Mouse (Mus musculus): ENCODE results near the gene Dcaf17. TPM values are rescaled to one million over a fixed set of nuclear protein-coding genes. Genes with fewer than 3 reads are reported as not detected.

Gene Dcaf17
- polyA plus RNA-seq, 1 experiment: 7.6 TPM

DNA sequence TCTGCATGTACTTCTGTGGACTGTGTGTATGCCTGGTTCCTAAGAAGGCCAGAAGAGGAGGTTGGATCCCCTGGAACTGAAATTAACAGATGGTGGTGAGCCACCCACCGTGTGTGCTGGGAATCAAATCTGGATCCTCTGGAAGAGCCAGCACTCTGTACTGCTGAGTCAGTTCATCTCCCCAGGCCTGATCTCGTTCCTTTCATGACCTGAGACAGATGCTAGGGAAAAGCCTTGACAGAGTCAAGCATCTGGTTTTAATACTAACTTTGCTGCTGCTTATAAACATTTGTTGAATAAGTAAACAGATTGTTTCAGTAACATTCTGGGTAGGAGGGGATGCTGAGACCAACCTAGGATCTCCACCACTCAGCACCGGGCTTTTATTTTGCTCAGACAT, 53.4 kb downstream of the Dcaf17 start:
- TF ChIP-seq CTCF (IDR thresholded peaks at IDR 0.05; ENCODE audit: extremely low read depth, insufficient read depth, low read length) (no peak), POLR2A (IDR thresholded peaks at IDR 0.05; ENCODE audit: extremely low read depth, insufficient read depth, low read length) (no peak)
- no peak overlapping the region for H3K4me3 ChIP-seq (ENCODE audit: insufficient read depth, low read length)

DNA sequence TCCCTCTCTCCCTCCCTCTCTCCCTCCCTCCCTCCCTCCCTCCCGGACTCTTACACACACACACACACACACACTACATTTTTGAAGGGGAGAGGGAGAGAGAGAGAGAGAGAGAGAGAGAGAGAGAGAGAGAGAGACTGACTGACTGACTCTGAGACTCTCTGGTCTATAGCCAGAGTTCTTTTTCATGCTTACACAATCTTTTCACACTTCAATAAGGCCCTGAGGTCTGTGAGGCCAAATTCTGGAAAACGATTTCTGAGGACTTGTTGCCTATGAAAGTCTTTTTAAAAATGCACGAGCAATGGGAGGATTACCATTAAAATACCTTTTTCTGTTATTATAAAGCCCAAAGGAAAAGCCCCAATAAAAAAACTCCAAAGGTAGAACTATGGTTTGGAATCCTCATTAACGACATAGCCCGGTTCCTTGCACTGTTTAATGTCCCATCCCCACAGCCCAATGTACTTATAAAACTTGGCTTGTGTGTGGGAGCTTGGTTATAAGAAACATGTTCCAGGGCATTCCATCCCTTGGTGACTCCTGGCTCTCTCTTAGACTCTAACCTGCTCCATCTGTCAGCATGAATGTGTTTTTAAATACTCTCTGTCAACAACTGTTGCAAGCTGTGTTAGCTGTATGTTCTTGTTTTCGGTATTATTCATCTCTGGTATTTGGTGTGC, 58.5 kb downstream of the Dcaf17 start:
- Histone ChIP-seq H3K4me1 (ENCODE audit: control insufficient read depth, insufficient read depth, low read length) (no peaks in the 10 kb centered on the region), H3K4me3 (ENCODE audit: insufficient read depth, low read length) (no peak overlapping the region), H3K27ac (ENCODE audit: insufficient read depth, low read length) (no peak overlapping the region)
- no peak for TF ChIP-seq POLR2A (IDR thresholded peaks at IDR 0.05; ENCODE audit: extremely low read depth, insufficient read depth, low read length)
- TF ChIP-seq CTCF (IDR thresholded peaks at IDR 0.05; ENCODE audit: extremely low read depth, insufficient read depth, low read length): no peak

More for the DNA sequence above, 53.4 kb downstream of the Dcaf17 start:
- no peak overlapping the region for H3K27ac ChIP-seq (ENCODE audit: insufficient read depth, low read length)
- no peaks in the 10 kb centered on the region for H3K4me1 ChIP-seq (ENCODE audit: control insufficient read depth, insufficient read depth, low read length)

DNA sequence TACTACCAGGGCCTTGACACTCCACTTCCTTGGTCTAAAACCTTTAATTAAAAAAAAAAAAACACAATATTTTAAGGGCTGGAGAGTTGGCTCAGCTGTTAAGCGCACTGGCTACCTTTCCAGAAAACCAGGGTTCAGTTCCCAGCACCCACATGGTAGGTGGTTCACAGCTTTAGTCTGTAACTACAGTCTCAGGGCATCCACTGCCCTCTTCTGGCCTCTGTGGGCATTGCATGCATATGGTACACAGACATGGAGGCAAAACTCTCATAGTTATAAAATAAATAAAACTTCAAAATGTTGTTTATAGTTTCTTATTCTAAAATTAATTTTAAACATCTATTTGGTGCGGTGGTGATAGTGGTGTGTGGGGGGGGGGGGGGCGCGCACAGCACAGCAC, 61.0 kb downstream of the Dcaf17 start:
- no peak for TF ChIP-seq POLR2A (IDR thresholded peaks at IDR 0.05; ENCODE audit: extremely low read depth, insufficient read depth, low read length)
- TF ChIP-seq CTCF (IDR thresholded peaks at IDR 0.05; ENCODE audit: extremely low read depth, insufficient read depth, low read length): no peak
- Histone ChIP-seq H3K4me3 (ENCODE audit: insufficient read depth, low read length) (no peak overlapping the region), H3K4me1 (ENCODE audit: control insufficient read depth, insufficient read depth, low read length) (no peaks in the 10 kb centered on the region), H3K27ac (ENCODE audit: insufficient read depth, low read length) (no peak overlapping the region)

- H3K4me3 ChIP-seq (ENCODE audit: insufficient read depth, low read length): no peak within 1 kb of the TSS
- no peaks in the 10 kb centered on the region for H3K4me1 ChIP-seq (ENCODE audit: control insufficient read depth, insufficient read depth, low read length)
- no peak for TF ChIP-seq POLR2A (IDR thresholded peaks at IDR 0.05; ENCODE audit: extremely low read depth, insufficient read depth, low read length)
- no peak for TF ChIP-seq CTCF (IDR thresholded peaks at IDR 0.05; ENCODE audit: extremely low read depth, insufficient read depth, low read length)
- H3K27ac ChIP-seq (ENCODE audit: insufficient read depth, low read length): no peak within 1 kb of the TSS
Measured at GRCm38 (mm10) chr2:71117797-71118708, 62.9 kb downstream of the Dcaf17 start, which contains the start of gene Cybrd1. TSS of gene Cybrd1 (plus strand) at chr2:71117923.

DNA sequence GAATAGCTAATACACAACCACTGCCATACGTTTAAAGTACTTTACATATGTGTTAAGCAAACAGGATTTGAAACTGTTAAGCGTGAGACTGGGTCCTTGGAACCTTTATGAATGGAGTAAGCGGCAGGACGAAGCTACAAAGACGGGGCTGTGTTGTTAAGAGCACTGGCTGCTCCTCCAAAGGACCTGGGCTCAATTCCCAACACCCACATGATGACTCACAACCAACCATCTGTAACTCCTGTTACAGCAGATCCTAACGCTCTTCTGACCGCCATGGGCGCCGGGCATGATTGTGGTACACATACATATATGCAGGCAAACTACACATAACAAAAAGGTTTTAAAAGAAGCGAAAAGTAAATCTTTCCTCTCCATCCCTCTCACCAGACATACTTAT, 65.7 kb downstream of the Dcaf17 start:
- Histone ChIP-seq H3K4me1 (ENCODE audit: control insufficient read depth, insufficient read depth, low read length) (no peaks in the 10 kb centered on the region), H3K4me3 (ENCODE audit: insufficient read depth, low read length) (no peak overlapping the region), H3K27ac (ENCODE audit: insufficient read depth, low read length) (no peak overlapping the region)
- TF ChIP-seq CTCF (IDR thresholded peaks at IDR 0.05; ENCODE audit: extremely low read depth, insufficient read depth, low read length): no peak
- TF ChIP-seq POLR2A (IDR thresholded peaks at IDR 0.05; ENCODE audit: extremely low read depth, insufficient read depth, low read length): no peak

DNA sequence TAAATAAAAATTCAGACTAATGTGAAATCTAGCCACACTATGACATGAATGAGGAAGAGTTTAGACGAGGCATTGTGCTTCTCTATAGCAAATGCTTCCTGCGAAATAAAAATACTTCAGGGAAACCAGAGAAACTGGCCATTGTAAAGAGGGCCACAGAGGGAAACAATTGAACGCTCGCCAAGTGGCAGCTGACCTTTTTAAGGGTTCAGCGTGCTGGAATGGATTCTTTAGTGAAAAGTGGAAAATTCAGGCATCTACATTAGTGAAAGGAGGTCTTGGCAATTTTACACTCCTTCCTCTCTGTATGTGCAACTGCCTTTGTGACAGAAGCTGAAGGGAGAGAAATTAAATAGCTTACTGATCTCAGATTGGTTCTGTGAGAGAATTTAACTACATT, 66.3 kb downstream of the Dcaf17 start:
- Histone ChIP-seq H3K4me3 (ENCODE audit: insufficient read depth, low read length) (no peak overlapping the region), H3K27ac (ENCODE audit: insufficient read depth, low read length) (no peak overlapping the region), H3K4me1 (ENCODE audit: control insufficient read depth, insufficient read depth, low read length) (no peaks in the 10 kb centered on the region)
- no peak for TF ChIP-seq POLR2A (IDR thresholded peaks at IDR 0.05; ENCODE audit: extremely low read depth, insufficient read depth, low read length)
- TF ChIP-seq CTCF (IDR thresholded peaks at IDR 0.05; ENCODE audit: extremely low read depth, insufficient read depth, low read length): no peak

- H3K4me3 ChIP-seq (ENCODE audit: insufficient read depth, low read length): no peak overlapping the region
Measured at GRCm38 (mm10) chr2:71122268-71123029, 67.3 kb downstream of the Dcaf17 start.

GRCm38 (mm10) chr2:71123591-71123990, 68.5 kb downstream of the Dcaf17 start:
- no peaks in the 10 kb centered on the region for H3K4me1 ChIP-seq (ENCODE audit: control insufficient read depth, insufficient read depth, low read length)
- TF ChIP-seq CTCF (IDR thresholded peaks at IDR 0.05; ENCODE audit: extremely low read depth, insufficient read depth, low read length): no peak
- no peak for TF ChIP-seq POLR2A (IDR thresholded peaks at IDR 0.05; ENCODE audit: extremely low read depth, insufficient read depth, low read length)
- H3K4me3 ChIP-seq (ENCODE audit: insufficient read depth, low read length): no peak overlapping the region
- H3K27ac ChIP-seq (ENCODE audit: insufficient read depth, low read length): no peak overlapping the region

More at GRCm38 (mm10) chr2:71122268-71123029, 67.3 kb downstream of the Dcaf17 start:
- Histone ChIP-seq H3K27ac (ENCODE audit: insufficient read depth, low read length) (no peak overlapping the region), H3K4me1 (ENCODE audit: control insufficient read depth, insufficient read depth, low read length) (no peaks in the 10 kb centered on the region)
- TF ChIP-seq POLR2A (IDR thresholded peaks at IDR 0.05; ENCODE audit: extremely low read depth, insufficient read depth, low read length) (no peak), CTCF (IDR thresholded peaks at IDR 0.05; ENCODE audit: extremely low read depth, insufficient read depth, low read length) (no peak)
